In the genomic region with DNA sequence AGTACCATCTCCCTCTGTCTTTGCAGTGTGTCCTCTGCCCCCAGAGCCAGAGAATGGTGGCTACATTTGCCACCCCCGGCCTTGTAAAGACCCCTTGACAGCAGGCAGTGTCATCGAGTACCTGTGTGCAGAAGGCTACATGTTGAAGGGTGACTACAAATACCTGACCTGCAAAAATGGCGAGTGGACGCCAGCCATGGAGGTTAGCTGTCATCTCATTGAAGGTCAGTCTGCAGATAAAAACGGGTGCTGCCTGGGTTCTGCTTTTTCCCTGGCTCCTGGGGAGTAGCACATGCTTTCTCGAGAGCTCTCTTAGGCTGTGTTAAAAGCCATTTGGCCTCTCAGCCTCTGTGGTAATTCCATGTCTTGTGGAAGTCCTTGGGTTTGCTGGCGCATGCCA, we compare ENCODE assay signal across 20 mouse cellular contexts.
DNase-seq lines count a peak whose midpoint lies in the region; ATAC-seq and TF ChIP-seq lines count a peak whose summit lies in the region.
"Had no signal": no experiment of that assay in that cellular context is flagged by ENCODE, and none has a peak within 500 bp of the region (broad histone marks: within the 10 kb centered on the region; RNA-seq: fewer than 3 reads in every experiment).

No protein-coding gene starts in this region.

- no peaks in the 10 kb centered on the region for H3K9me3 ChIP-seq in heart, embryonic 13.5 days
- no peaks in the 10 kb centered on the region for H3K9me3 ChIP-seq in heart, embryonic 10.5 days
- H3K9me3 ChIP-seq in hindbrain, postnatal 0 days (ENCODE audit: low read length) = no peaks in the 10 kb centered on the region
- no peaks in the 10 kb centered on the region for H3K9me3 ChIP-seq in hindbrain, embryonic 14.5 days (ENCODE audit: control insufficient read depth, low read length)
- H3K9me3 ChIP-seq: embryonic facial prominence, embryonic 10.5 days; forebrain, embryonic 13.5 days; heart, embryonic 15.5 days had no signal

- TF ChIP-seq CTCF in hindbrain, postnatal 0 days (IDR thresholded peaks at IDR 0.05; ENCODE audit: low read depth) = no peak

- peak overlapping the region; percentile 22; the same call in 1 of the 2 replicates for H3K27ac ChIP-seq in heart, embryonic 13.5 days (replicated peaks)
- no peak overlapping the region for H3K27ac ChIP-seq in heart, embryonic 10.5 days
- H3K27ac ChIP-seq in hindbrain, postnatal 0 days = 0 out of 2 replicates have a peak overlapping the region, but pooled peaks have one; percentile 15
- no peak overlapping the region for H3K27ac ChIP-seq in hindbrain, embryonic 14.5 days
- H3K27ac ChIP-seq: embryonic facial prominence, embryonic 10.5 days; forebrain, embryonic 13.5 days; heart, embryonic 15.5 days had no signal

- no peak overlapping the region for H3K9ac ChIP-seq in heart, embryonic 13.5 days
- no peak overlapping the region for H3K9ac ChIP-seq in hindbrain, postnatal 0 days (replicated peaks; ENCODE audit: low read length)
- no peak overlapping the region for H3K9ac ChIP-seq in hindbrain, embryonic 14.5 days
- H3K9ac ChIP-seq: forebrain, embryonic 13.5 days; forebrain, postnatal 0 days; heart, embryonic 15.5 days had no signal

- H3K27me3 ChIP-seq in heart, embryonic 13.5 days (replicated peaks) = no peaks in the 10 kb centered on the region
- no peaks in the 10 kb centered on the region for H3K27me3 ChIP-seq in heart, embryonic 10.5 days (ENCODE audit: insufficient read depth, poor library complexity, severe bottlenecking)
- no peaks in the 10 kb centered on the region for H3K27me3 ChIP-seq in hindbrain, postnatal 0 days (ENCODE audit: insufficient read depth, low read length)
- H3K27me3 ChIP-seq in hindbrain, embryonic 14.5 days (ENCODE audit: control insufficient read depth, insufficient read depth, low read length) = no peaks in the 10 kb centered on the region
- H3K27me3 ChIP-seq: CH12.LX; forebrain, embryonic 13.5 days; heart, embryonic 15.5 days; Patski had no signal

- intact Hi-C loops in heart, postnatal 10 days (cut with DNase I) = no loop called here

- peaks cover 18% of the 10 kb centered on the region for H3K4me1 ChIP-seq in heart, embryonic 13.5 days
- H3K4me1 ChIP-seq in heart, embryonic 10.5 days = peaks cover 16% of the 10 kb centered on the region
- H3K4me1 ChIP-seq in hindbrain, postnatal 0 days (ENCODE audit: insufficient read depth, low read length) = no peaks in the 10 kb centered on the region
- H3K4me1 ChIP-seq in hindbrain, embryonic 14.5 days (replicated peaks; ENCODE audit: control insufficient read depth, insufficient read depth, low read length) = no peaks in the 10 kb centered on the region

- DNase-seq in heart, adult 11 months = peak; percentile 95
- DNase-seq in heart, postnatal 10 days = no peak
- no peak for DNase-seq in heart, embryonic 10.5 days (ENCODE audit: low spot score)
- no peak for DNase-seq in hindbrain, postnatal 0 days (ENCODE audit: low spot score)
- DNase-seq in hindbrain, embryonic 14.5 days (ENCODE audit: low spot score) = no peak
- DNase-seq: adrenal gland, postnatal 14 days; cerebellum, adult 11-12 months; cerebellum, adult 9-11 months; forebrain, postnatal 0 days; gastrocnemius, postnatal 36 days; kidney, adult 11 months; kidney, adult 9 months had no signal

- no peak overlapping the region for H3K4me2 ChIP-seq in heart, embryonic 13.5 days
- H3K4me2 ChIP-seq in hindbrain, postnatal 0 days (ENCODE audit: low read depth, low read length) = no peak overlapping the region
- no peak overlapping the region for H3K4me2 ChIP-seq in hindbrain, embryonic 14.5 days (replicated peaks)
- H3K4me2 ChIP-seq: forebrain, embryonic 13.5 days; heart, embryonic 15.5 days had no signal

- 67% methylated on average over 7 of the region's 7 CpGs for WGBS in heart, embryonic 13.5 days
- 70% methylated on average over 7 of the region's 7 CpGs for WGBS in heart, embryonic 10.5 days
- 92% methylated on average over 7 of the region's 7 CpGs for WGBS in hindbrain, postnatal 0 days
- WGBS in hindbrain, embryonic 14.5 days = 92% methylated on average over 7 of the region's 7 CpGs

- peaks cover 41% of the 10 kb centered on the region for H3K36me3 ChIP-seq in heart, embryonic 13.5 days
- H3K36me3 ChIP-seq in heart, embryonic 10.5 days = peaks cover 19% of the 10 kb centered on the region; the same call in 1 of the 2 replicates
- peaks cover 12% of the 10 kb centered on the region; the same call in 1 of the 2 replicates for H3K36me3 ChIP-seq in hindbrain, postnatal 0 days (ENCODE audit: insufficient read depth, low read length)
- peaks cover 17% of the 10 kb centered on the region for H3K36me3 ChIP-seq in hindbrain, embryonic 14.5 days (replicated peaks; ENCODE audit: control insufficient read depth, insufficient read depth)

- H3K4me3 ChIP-seq in heart, embryonic 13.5 days = no peak overlapping the region
- H3K4me3 ChIP-seq in heart, embryonic 10.5 days = no peak overlapping the region
- H3K4me3 ChIP-seq in hindbrain, postnatal 0 days (ENCODE audit: low read length) = no peak overlapping the region
- no peak overlapping the region for H3K4me3 ChIP-seq in hindbrain, embryonic 14.5 days (replicated peaks; ENCODE audit: low read length)
- H3K4me3 ChIP-seq: embryonic facial prominence, embryonic 10.5 days; forebrain, embryonic 13.5 days; heart, embryonic 15.5 days had no signal

- ATAC-seq in heart, embryonic 13.5 days (ENCODE audit: extremely low read depth, insufficient number of reproducible peaks, low FRiP score, low TSS enrichment) = no peak
- ATAC-seq in hindbrain, postnatal 0 days = no peak
- ATAC-seq in hindbrain, embryonic 14.5 days (ENCODE audit: low FRiP score) = no peak
- ATAC-seq: activated CD4-positive, CD25-positive, alpha-beta regulatory T cell, adult 4 months; forebrain, embryonic 13.5 days; forebrain, postnatal 0 days; hindbrain, embryonic 16.5 days; Patski had no signal

Comparison
In these comparisons a context has a peak if more than half of its experiments do, and no peak if none do; other contexts are left out.
1. H3K27ac ChIP-seq: peak in heart, embryonic 13.5 days (single experiment) and hindbrain, postnatal 0 days (single experiment); none in heart, embryonic 10.5 days (single experiment) and hindbrain, embryonic 14.5 days (single experiment).